Mouse (Mus musculus) forebrain, embryonic 11.5 days (tissue): ENCODE data around the gene Snrnp35. TPM values are rescaled to one million over a fixed set of nuclear protein-coding genes. Genes with fewer than 3 reads are reported as not detected.

Experiments used
- ATAC-seq: fragments of 200-750 bp; cut with Nextera tagmentation; replicated peaks from 2 replicates; pipeline ENCODE4 v1.8.0; 2017; ENCODE audit warnings: moderate TSS enrichment; ENCODE audit not compliant: low FRiP score
- DNase-seq: peaks from one replicate; pipeline ENCODE4 v3.0.0-alpha.2; 2017; ENCODE audit warnings: low spot score
- H3K27ac ChIP-seq: fragments of 300-500 bp; sonication (generic); 2 replicates; pipeline ENCODE4 v1.5.1; 2014; ENCODE audit warnings: low read depth, low read length
- H3K27me3 ChIP-seq: fragments of 300-500 bp; sonication (generic); 2 replicates; pipeline ENCODE4 v1.6.1; 2014; ENCODE audit warnings: mild to moderate bottlenecking, low read length, mixed read lengths; ENCODE audit not compliant: control insufficient read depth, insufficient read depth
- H3K36me3 ChIP-seq: fragments of 300-500 bp; sonication (generic); 2 replicates; pipeline ENCODE4 v1.6.1; 2014; ENCODE audit warnings: mild to moderate bottlenecking, low read length, moderate library complexity, mixed read lengths; ENCODE audit not compliant: control insufficient read depth, insufficient read depth
- H3K4me1 ChIP-seq: fragments of 300-500 bp; sonication (generic); replicated peaks from 2 replicates; pipeline ENCODE4 v1.6.1; 2014; ENCODE audit warnings: low read length, mixed read lengths; ENCODE audit not compliant: control insufficient read depth, insufficient read depth
- H3K4me2 ChIP-seq: fragments of 300-500 bp; sonication (generic); 2 replicates; pipeline ENCODE4 v1.6.1; 2014; ENCODE audit warnings: low read depth, mild to moderate bottlenecking, low read length, moderate library complexity, mixed read lengths; ENCODE audit not compliant: severe bottlenecking
- H3K4me3 ChIP-seq: fragments of 300-500 bp; sonication (generic); 2 replicates; pipeline ENCODE4 v1.5.1; 2014; ENCODE audit warnings: low read depth, low read length
- H3K9ac ChIP-seq: fragments of 300-500 bp; sonication (generic); 2 replicates; pipeline ENCODE4 v1.6.1; 2014; ENCODE audit warnings: low read length
- H3K9me3 ChIP-seq: fragments of 300-500 bp; sonication (generic); 2 replicates; pipeline ENCODE4 v1.6.1; 2016; ENCODE audit warnings: low read length, mixed read lengths; ENCODE audit not compliant: control insufficient read depth
- WGBS: fragments of 180-500 bp; shearing (Covaris S2); extraction: QIAGEN DNeasy Blood & Tissue Kit; methylation state at CpG from one replicate; pipeline ENCODE4 v1.1.7; 2014; 5-methylcytosine and 5-hydroxymethylcytosine counted together
- polyA plus RNA-seq: library from polyadenylated mRNA; unstranded; fragments of >200 nt; fragmentation: Nextera tagmentation; extraction: Ambion mirVana; gene quantifications from 2 replicates; pipeline ENCODE4 v1.2.1, GENCODE M21; 2014

The Snrnp35 gene
- polyA plus RNA-seq, 1 experiment from 2014 or later: 17.3 TPM

DNA sequence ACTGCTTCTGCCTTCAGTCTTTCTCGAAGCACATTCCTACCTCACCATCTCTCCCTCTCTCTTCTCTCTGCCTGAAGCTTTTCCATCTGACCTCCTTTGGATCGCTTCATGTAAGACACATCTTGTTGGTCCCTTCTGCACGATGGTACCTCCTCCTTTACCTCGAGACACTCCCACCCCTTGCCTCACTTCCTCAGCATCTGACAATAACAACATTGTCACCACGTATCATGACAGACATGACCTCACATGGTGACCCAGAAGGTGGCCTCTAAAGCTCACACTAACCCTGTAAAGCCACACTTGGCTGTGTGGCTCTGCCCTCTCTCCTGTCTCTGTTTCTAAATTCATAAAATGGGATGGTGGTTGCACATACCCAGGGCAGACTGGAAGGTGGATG lies 32.9 kb downstream of the Snrnp35 start:
- Histone ChIP-seq H3K9ac (no peak overlapping the region), H3K4me1 (no peaks in the 10 kb centered on the region), H3K9me3 (no peaks in the 10 kb centered on the region), H3K27me3 (no peaks in the 10 kb centered on the region), H3K36me3 (no peaks in the 10 kb centered on the region; the same call in 1 of the 2 replicates), H3K4me2 (no peak overlapping the region), H3K27ac (no peak overlapping the region), H3K4me3 (no peak overlapping the region)
- WGBS: 83% methylated on average over 5 of the region's 5 CpGs
- DNase-seq (no peak), ATAC-seq (no peak)

- Histone ChIP-seq H3K9me3 (no peaks in the 10 kb centered on the region), H3K9ac (no peak overlapping the region), H3K4me3 (no peak overlapping the region), H3K4me1 (no peaks in the 10 kb centered on the region), H3K36me3 (no peaks in the 10 kb centered on the region; the same call in 1 of the 2 replicates), H3K4me2 (no peak overlapping the region), H3K27ac (no peak overlapping the region), H3K27me3 (no peaks in the 10 kb centered on the region)
- ATAC-seq: no peak
- no peak for DNase-seq
- WGBS: 75% methylated on average over 10 of the region's 10 CpGs
These were observed 35.7 kb downstream of the Snrnp35 start for GRCm38 (mm10) chr5:124518648-124519047.

DNA sequence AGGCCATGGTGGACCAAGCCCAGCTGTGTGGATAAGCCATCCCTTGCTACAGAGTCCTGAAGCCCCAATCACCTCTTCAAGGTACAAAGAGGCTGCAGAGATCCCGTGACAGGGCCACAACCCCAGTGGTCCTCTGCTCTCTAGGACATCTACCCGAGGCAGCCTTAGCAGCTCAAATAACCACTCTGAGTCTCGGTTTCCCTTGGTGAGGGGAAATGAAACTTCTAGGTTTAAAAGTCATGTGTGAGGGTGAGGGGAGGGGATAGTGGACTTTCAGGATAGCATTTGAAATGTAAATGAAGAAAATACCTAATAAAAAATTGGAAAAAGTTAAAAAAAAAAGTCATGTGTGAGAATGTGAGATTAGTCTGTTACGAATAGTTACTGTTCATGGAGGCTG lies 38.7 kb downstream of the Snrnp35 start:
- H3K9me3 ChIP-seq: no peaks in the 10 kb centered on the region
- no peaks in the 10 kb centered on the region; the same call in 1 of the 2 replicates for H3K36me3 ChIP-seq
- no peak for DNase-seq
- H3K4me2 ChIP-seq: no peak overlapping the region
- no peak overlapping the region for H3K9ac ChIP-seq
- no peak overlapping the region for H3K27ac ChIP-seq
- no peak overlapping the region for H3K4me3 ChIP-seq
- H3K4me1 ChIP-seq: no peaks in the 10 kb centered on the region
- ATAC-seq: no peak
- H3K27me3 ChIP-seq: no peaks in the 10 kb centered on the region
- WGBS: 94% methylated on average over 4 of the region's 4 CpGs

DNA sequence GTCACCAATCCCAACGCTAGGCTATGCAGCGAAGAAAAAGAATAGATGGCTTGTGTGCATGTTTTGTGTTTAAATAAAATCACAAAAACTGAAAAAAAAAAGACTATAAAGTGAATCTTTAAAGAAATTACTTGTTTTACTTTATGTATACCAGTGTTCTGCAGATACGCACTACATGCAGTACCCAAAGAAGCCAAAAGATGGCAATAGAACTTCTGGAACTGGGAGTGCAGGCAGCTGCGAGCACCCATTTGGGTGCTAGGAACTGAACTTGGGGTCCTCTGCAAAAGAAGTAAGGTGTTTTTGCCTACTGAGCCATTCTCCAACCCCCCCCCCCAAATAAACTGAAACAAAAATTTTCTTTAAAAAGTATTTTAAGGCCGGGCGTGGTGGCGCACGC lies 40.1 kb downstream of the Snrnp35 start:
- no peak overlapping the region for H3K9ac ChIP-seq
- 92% methylated on average over 8 of the region's 8 CpGs for WGBS
- H3K9me3 ChIP-seq: no peaks in the 10 kb centered on the region
- no peak overlapping the region for H3K4me2 ChIP-seq
- no peak overlapping the region for H3K27ac ChIP-seq
- H3K4me1 ChIP-seq: no peaks in the 10 kb centered on the region
- no peak overlapping the region for H3K4me3 ChIP-seq
- no peaks in the 10 kb centered on the region for H3K27me3 ChIP-seq
- H3K36me3 ChIP-seq: no peaks in the 10 kb centered on the region; the same call in 1 of the 2 replicates
- no peak for DNase-seq
- no peak for ATAC-seq

DNA sequence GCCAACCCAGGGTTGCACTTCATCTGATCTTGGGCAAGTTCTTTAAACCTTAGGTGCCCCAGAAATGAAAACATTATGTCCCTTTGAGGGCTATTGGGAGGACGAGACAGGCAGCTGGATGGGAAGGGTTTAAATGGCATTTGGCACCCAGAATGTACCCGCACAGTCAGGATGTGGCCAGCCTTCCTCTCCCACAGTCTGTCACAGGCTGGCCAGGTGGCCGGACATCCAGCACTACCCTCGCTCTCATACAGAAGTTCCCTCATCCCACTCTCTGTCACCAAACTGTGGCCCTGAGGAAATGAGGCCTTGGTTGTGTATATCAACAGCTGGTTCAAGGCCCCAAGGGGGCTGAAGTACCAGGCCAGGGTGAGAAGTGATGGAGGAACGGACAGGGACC lies 42.0 kb downstream of the Snrnp35 start:
- 88% methylated on average over 5 of the region's 5 CpGs for WGBS
- H3K9ac ChIP-seq: no peak overlapping the region
- peaks cover 11% of the 10 kb centered on the region for H3K4me1 ChIP-seq
- no peak overlapping the region for H3K4me2 ChIP-seq
- H3K36me3 ChIP-seq: no peaks in the 10 kb centered on the region; the same call in 1 of the 2 replicates
- ATAC-seq (no peak), DNase-seq (no peak)
- no peaks in the 10 kb centered on the region for H3K27me3 ChIP-seq
- no peak overlapping the region for H3K4me3 ChIP-seq
- H3K27ac ChIP-seq: no peak overlapping the region
- no peaks in the 10 kb centered on the region for H3K9me3 ChIP-seq

DNA sequence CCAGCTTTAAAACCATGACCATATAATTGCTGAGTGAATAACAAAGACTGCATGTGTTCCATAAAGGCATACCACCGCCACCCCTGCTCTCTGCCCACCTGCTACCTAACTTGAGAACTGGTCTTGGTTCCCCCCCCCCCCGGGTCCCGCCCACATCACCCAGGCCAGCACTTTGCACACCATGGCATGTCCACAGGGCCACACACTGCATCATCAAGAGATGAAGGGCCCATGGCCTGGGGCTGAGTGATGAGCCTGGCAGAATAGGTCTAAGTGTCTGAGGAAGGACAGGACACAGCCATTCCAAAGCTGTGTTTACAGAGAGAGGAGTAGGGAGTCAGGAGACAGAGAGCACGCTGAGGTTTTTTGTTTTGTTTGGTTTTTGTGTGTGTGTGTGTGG lies 45.4 kb downstream of the Snrnp35 start:
- Histone ChIP-seq H3K4me3 (no peak overlapping the region), H3K9ac (peak overlapping the region; percentile 27), H3K27ac (no peak overlapping the region), H3K4me1 (peaks cover 16% of the 10 kb centered on the region), H3K9me3 (no peaks in the 10 kb centered on the region), H3K27me3 (no peaks in the 10 kb centered on the region), H3K4me2 (0 out of 2 replicates have a peak overlapping the region, but pooled peaks have one; percentile 54), H3K36me3 (no peaks in the 10 kb centered on the region)
- 80% methylated on average over 4 of the region's 4 CpGs for WGBS
- no peak for ATAC-seq
- no peak for DNase-seq

- H3K4me3 ChIP-seq: 0 out of 2 replicates have a peak overlapping the region, but pooled peaks have one; percentile 62
- DNase-seq: no peak
- peaks cover 16% of the 10 kb centered on the region for H3K4me1 ChIP-seq
- 56% methylated on average over 9 of the region's 9 CpGs for WGBS
- H3K27me3 ChIP-seq: no peaks in the 10 kb centered on the region
- H3K27ac ChIP-seq: no peak overlapping the region
- no peaks in the 10 kb centered on the region for H3K36me3 ChIP-seq
- peak overlapping the region; percentile 54; the same call in 1 of the 2 replicates for H3K4me2 ChIP-seq
- peak overlapping the region; percentile 27 for H3K9ac ChIP-seq
- ATAC-seq: no peak
- H3K9me3 ChIP-seq: no peaks in the 10 kb centered on the region
These were observed 45.9 kb downstream of the Snrnp35 start for GRCm38 (mm10) chr5:124528791-124529190.

GRCm38 (mm10) chr5:124529191-124529651 lies 46.3 kb downstream of the Snrnp35 start:
- H3K4me2 ChIP-seq: peak overlapping the region; percentile 54; the same call in 1 of the 2 replicates
- H3K27me3 ChIP-seq: no peaks in the 10 kb centered on the region
- WGBS: 45% methylated on average over 8 of the region's 8 CpGs
- peak overlapping the region; percentile 62 for H3K4me3 ChIP-seq
- DNase-seq (no peak), ATAC-seq (no peak)
- peaks cover 16% of the 10 kb centered on the region for H3K4me1 ChIP-seq
- no peaks in the 10 kb centered on the region for H3K36me3 ChIP-seq
- H3K9ac ChIP-seq: peak overlapping the region; percentile 27
- no peaks in the 10 kb centered on the region for H3K9me3 ChIP-seq
- H3K27ac ChIP-seq: no peak overlapping the region

- no peak overlapping the region for H3K27ac ChIP-seq
- H3K36me3 ChIP-seq: no peaks in the 10 kb centered on the region
- H3K4me2 ChIP-seq: peak overlapping the region; percentile 54; the same call in 1 of the 2 replicates
- H3K9ac ChIP-seq: peak overlapping the region; percentile 27
- peaks cover 16% of the 10 kb centered on the region for H3K4me1 ChIP-seq
- H3K9me3 ChIP-seq: no peaks in the 10 kb centered on the region
- peak overlapping the region; percentile 62 for H3K4me3 ChIP-seq
- DNase-seq: no peak
- no peak for ATAC-seq
- no peaks in the 10 kb centered on the region for H3K27me3 ChIP-seq
- 71% methylated on average over 8 of the region's 8 CpGs for WGBS
These were observed 46.8 kb downstream of the Snrnp35 start for GRCm38 (mm10) chr5:124529697-124530096.
